ENCODE assay signal across 18 mouse cellular contexts in the genomic region with DNA sequence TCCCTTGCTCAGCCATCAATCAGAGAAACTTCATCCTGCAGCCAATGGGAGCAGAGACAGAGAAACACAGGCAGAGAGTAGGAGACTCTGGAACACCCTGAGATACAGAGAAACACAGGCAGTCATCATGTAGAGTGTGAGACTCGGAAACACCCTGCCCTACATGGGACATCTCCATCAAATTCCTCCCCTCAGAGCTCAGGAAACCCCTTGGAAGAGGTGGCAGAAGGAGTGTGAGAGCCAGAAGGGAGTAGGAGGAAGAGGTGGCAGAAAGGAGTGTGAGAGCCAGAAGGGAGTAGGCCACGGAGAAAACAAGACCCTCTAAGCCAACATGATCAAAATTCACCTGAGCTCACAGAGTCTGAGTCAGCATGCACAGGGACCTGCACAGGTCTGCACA.
A peak's percentile ranks its signal among the peaks of the same experiment; 100 is the strongest.
DNase-seq lines count a peak whose midpoint lies in the region; ATAC-seq and TF ChIP-seq lines count a peak whose summit lies in the region.
"Had no signal": no experiment of that assay in that cellular context is flagged by ENCODE, and none has a peak within 500 bp of the region (broad histone marks: within the 10 kb centered on the region; RNA-seq: fewer than 3 reads in every experiment).

No protein-coding gene starts in this region.

- no peaks in the 10 kb centered on the region for H3K27me3 ChIP-seq in heart, embryonic 10.5 days (ENCODE audit: insufficient read depth, poor library complexity, severe bottlenecking)
- H3K27me3 ChIP-seq in liver, postnatal 0 days (ENCODE audit: insufficient read depth, low read length) = no peaks in the 10 kb centered on the region
- H3K27me3 ChIP-seq: embryonic facial prominence, embryonic 12.5 days; forebrain, embryonic 13.5 days; forebrain, embryonic 15.5 days had no signal

- H3K27ac ChIP-seq in heart, embryonic 10.5 days = no peak overlapping the region
- no peak overlapping the region for H3K27ac ChIP-seq in liver, postnatal 0 days (ENCODE audit: low read depth)
- H3K27ac ChIP-seq: embryonic facial prominence, embryonic 10.5 days; embryonic facial prominence, embryonic 12.5 days; forebrain, embryonic 13.5 days; forebrain, embryonic 15.5 days had no signal

- H3K4me2 ChIP-seq in liver, postnatal 0 days (ENCODE audit: low read depth, low read length) = no peak overlapping the region
- H3K4me2 ChIP-seq: embryonic facial prominence, embryonic 12.5 days; forebrain, embryonic 13.5 days; forebrain, embryonic 15.5 days had no signal

- H3K4me3 ChIP-seq in heart, embryonic 10.5 days = no peak overlapping the region
- H3K4me3 ChIP-seq in liver, postnatal 0 days (ENCODE audit: low read depth, low read length) = no peak overlapping the region
- H3K4me3 ChIP-seq: embryonic facial prominence, embryonic 10.5 days; embryonic facial prominence, embryonic 12.5 days; forebrain, embryonic 13.5 days; forebrain, embryonic 15.5 days had no signal

- no peak for TF ChIP-seq EP300 in liver, postnatal 0 days (IDR thresholded peaks at IDR 0.05; ENCODE audit: low read depth)

- ATAC-seq in liver, postnatal 0 days = no peak
- ATAC-seq: forebrain, embryonic 13.5 days; forebrain, embryonic 15.5 days; forebrain, postnatal 0 days had no signal

- TF ChIP-seq CTCF in liver, postnatal 0 days (IDR thresholded peaks at IDR 0.05; ENCODE audit: low read depth) = no peak

- 74% methylated on average over 2 of the region's 2 CpGs for WGBS in heart, embryonic 10.5 days
- 69% methylated on average over 2 of the region's 2 CpGs for WGBS in liver, postnatal 0 days (ENCODE audit: insufficient replicate concordance)

- no peaks in the 10 kb centered on the region for H3K4me1 ChIP-seq in heart, embryonic 10.5 days
- no peaks in the 10 kb centered on the region for H3K4me1 ChIP-seq in liver, postnatal 0 days (ENCODE audit: insufficient read depth)
- H3K4me1 ChIP-seq: embryonic facial prominence, embryonic 10.5 days; embryonic facial prominence, embryonic 12.5 days; forebrain, embryonic 13.5 days; forebrain, embryonic 15.5 days had no signal

- H3K9ac ChIP-seq in liver, postnatal 0 days (replicated peaks) = no peak overlapping the region
- H3K9ac ChIP-seq: embryonic facial prominence, embryonic 12.5 days; forebrain, embryonic 13.5 days; forebrain, embryonic 15.5 days; forebrain, postnatal 0 days had no signal

- H3K9me3 ChIP-seq in heart, embryonic 10.5 days = no peaks in the 10 kb centered on the region
- no peaks in the 10 kb centered on the region for H3K9me3 ChIP-seq in liver, postnatal 0 days (ENCODE audit: low read length)
- H3K9me3 ChIP-seq: embryonic facial prominence, embryonic 10.5 days; embryonic facial prominence, embryonic 12.5 days; forebrain, embryonic 13.5 days; forebrain, embryonic 15.5 days had no signal

- peak; percentile 75 for DNase-seq in heart, adult 11 months
- no peak for DNase-seq in heart, embryonic 10.5 days (ENCODE audit: low spot score)
- DNase-seq in right cerebral cortex, adult 18-20 months = peak; percentile 12
- DNase-seq in right cerebral cortex, postnatal 36 days (ENCODE audit: low spot score in 2 of 2) = no peak
- no peak for DNase-seq in liver, postnatal 0 days
- DNase-seq: adrenal gland, adult 2 months; adrenal gland, postnatal 10 days; adrenal gland, postnatal 25 days; cerebellum, adult 11-12 months; cerebellum, adult 2 months; cerebellum, adult 9-10 months; cerebellum, postnatal 10 days; cerebellum, postnatal 25 days; forebrain, postnatal 0 days had no signal

- no peaks in the 10 kb centered on the region for H3K36me3 ChIP-seq in heart, embryonic 10.5 days
- H3K36me3 ChIP-seq in liver, postnatal 0 days (replicated peaks; ENCODE audit: insufficient read depth, low read length) = no peaks in the 10 kb centered on the region
- H3K36me3 ChIP-seq: embryonic facial prominence, embryonic 10.5 days; embryonic facial prominence, embryonic 12.5 days; forebrain, embryonic 15.5 days had no signal

Comparison
In these comparisons a context has a peak if more than half of its experiments do, and no peak if none do; other contexts are left out.
1. DNase-seq: peak in heart, adult 11 months (single experiment) and right cerebral cortex, adult 18-20 months (single experiment); none in heart, embryonic 10.5 days (single experiment), right cerebral cortex, postnatal 36 days (0 of 2) and liver, postnatal 0 days (single experiment).